Mouse (Mus musculus) CH12.LX (cell line): ENCODE data around the gene Socs7. TPM values are rescaled to one million over a fixed set of nuclear protein-coding genes. Genes with fewer than 3 reads are reported as not detected.

ENCODE experiments used
- DNase-seq: peaks from one replicate; pipeline ENCODE4 v3.0.0-alpha.2; 2013; ENCODE audit errors: extremely low read depth
- H3K27ac ChIP-seq: 2 replicates; pipeline ENCODE4 v1.5.1; 2012; ENCODE audit warnings: low read depth, mild to moderate bottlenecking, control low read depth, moderate library complexity; ENCODE audit not compliant: insufficient read depth
- H3K27me3 ChIP-seq: replicated peaks from 2 replicates; pipeline ENCODE3; 2012; ENCODE audit warnings: inconsistent platforms
- H3K36me3 ChIP-seq, 2 experiments: replicated peaks in 1 of 2; 2 replicates each; pipeline versions ENCODE3 to v1.6.1; 2012; ENCODE audit warnings: inconsistent platforms in 1 of 2, low read length in 1 of 2, mild to moderate bottlenecking in 1 of 2, mixed read lengths in 1 of 2, moderate library complexity in 1 of 2; ENCODE audit not compliant: control insufficient read depth in 1 of 2, insufficient read depth in 1 of 2
- H3K4me1 ChIP-seq, 2 experiments: 2 replicates each; pipeline ENCODE4 v1.6.1; 2012; ENCODE audit warnings: inconsistent platforms in 1 of 2, moderate library complexity in 1 of 2; ENCODE audit not compliant: insufficient read depth in 2 of 2, control insufficient read depth in 1 of 2
- H3K4me2 ChIP-seq: 2 replicates; pipeline ENCODE4 v1.6.1; 2012; ENCODE audit warnings: low read depth, mild to moderate bottlenecking, control low read depth; ENCODE audit not compliant: poor library complexity, insufficient read depth, severe bottlenecking
- H3K4me3 ChIP-seq, 3 experiments: fragments of 150-350 bp in 1 of 3; sonication (generic) in 1 of 3; replicated peaks in 1 of 3; 2 replicates each; pipeline versions ENCODE3 to v1.5.1; 2011 to 2012; ENCODE audit warnings: low read depth in 2 of 3, low read length in 2 of 3, mild to moderate bottlenecking in 2 of 3, moderate library complexity in 2 of 3, control low read depth in 1 of 3, improper control_type of control experiment in 1 of 3, inconsistent platforms in 1 of 3, mixed read lengths in 1 of 3; ENCODE audit not compliant: poor library complexity in 1 of 3
- H3K79me2 ChIP-seq: replicated peaks from 2 replicates; pipeline ENCODE4 v1.6.1; 2012; ENCODE audit warnings: mild to moderate bottlenecking, moderate library complexity; ENCODE audit not compliant: control insufficient read depth, poor library complexity, insufficient read depth, severe bottlenecking; ENCODE audit errors: extremely low read depth
- H3K9ac ChIP-seq: 2 replicates; pipeline ENCODE4 v1.6.1; 2012; ENCODE audit warnings: low read depth, mild to moderate bottlenecking, control low read depth, moderate library complexity; ENCODE audit not compliant: insufficient read depth
- H3K9me3 ChIP-seq: replicated peaks from 2 replicates; pipeline ENCODE3; 2012; ENCODE audit warnings: low read length, inconsistent platforms, mixed read lengths
- BHLHE40 ChIP-seq: IDR thresholded peaks from 2 replicates; pipeline ENCODE4 v1.6.1; 2011; ENCODE audit warnings: mild to moderate bottlenecking, low read depth, low read length, improper control_type of control experiment
- CTCF ChIP-seq, 2 experiments: IDR thresholded peaks in 1 of 2; conservative IDR thresholded peaks in 1 of 2; 2 replicates each; pipeline ENCODE4 v1.5.1; 2011 to 2012; ENCODE audit warnings: low read depth in 2 of 2, low read length in 2 of 2, improper control_type of control experiment in 1 of 2, inconsistent platforms in 1 of 2, mild to moderate bottlenecking in 1 of 2, moderate library complexity in 1 of 2
- EP300 ChIP-seq: IDR thresholded peaks from 2 replicates; pipeline ENCODE4 v1.6.1; 2011; ENCODE audit warnings: low read length, improper control_type of control experiment
- ETS1 ChIP-seq: conservative IDR thresholded peaks from 2 replicates; pipeline ENCODE4 v1.6.1; 2012; ENCODE audit warnings: low read depth, mild to moderate bottlenecking, inconsistent platforms, low read length, improper control_type of control experiment, moderate library complexity
- IRF4 ChIP-seq: IDR thresholded peaks from 2 replicates; pipeline ENCODE4 v1.6.1; 2014; ENCODE audit warnings: low read depth, mild to moderate bottlenecking, inconsistent platforms, low read length, improper control_type of control experiment
- JUN ChIP-seq: IDR thresholded peaks from 2 replicates; pipeline ENCODE4 v1.6.1; 2011; ENCODE audit warnings: low read depth, mild to moderate bottlenecking, low read length, improper control_type of control experiment, moderate library complexity; ENCODE audit not compliant: insufficient read depth
- MAX ChIP-seq: IDR thresholded peaks from 2 replicates; pipeline ENCODE4 v1.6.1; 2011; ENCODE audit warnings: low read length, improper control_type of control experiment
- MAZ ChIP-seq: IDR thresholded peaks from 2 replicates; pipeline ENCODE4 v1.6.1; 2012; ENCODE audit warnings: low read depth, mild to moderate bottlenecking, inconsistent platforms, low read length, improper control_type of control experiment, moderate library complexity
- MEF2A ChIP-seq: IDR thresholded peaks from 2 replicates; pipeline ENCODE4 v1.6.1; 2014; ENCODE audit warnings: low read depth, mild to moderate bottlenecking, inconsistent platforms, low read length, improper control_type of control experiment, borderline replicate concordance
- MYC ChIP-seq: IDR thresholded peaks from 2 replicates; pipeline ENCODE4 v1.6.1; 2011; ENCODE audit warnings: low read depth, mild to moderate bottlenecking, improper control_type of control experiment, low read length
- NELFE ChIP-seq: IDR thresholded peaks from 2 replicates; pipeline ENCODE4 v1.6.1; 2011; ENCODE audit warnings: low read depth, low read length, improper control_type of control experiment
- POLR2A ChIP-seq: IDR thresholded peaks from 2 replicates; pipeline ENCODE4 v1.6.1; 2011; ENCODE audit warnings: low read depth, mild to moderate bottlenecking, improper control_type of control experiment, low read length
- POLR2AphosphoS2 ChIP-seq: IDR thresholded peaks from 2 replicates; pipeline ENCODE4 v1.6.1; 2011; ENCODE audit warnings: low read depth, low read length, improper control_type of control experiment
- RCOR1 ChIP-seq: conservative IDR thresholded peaks from 2 replicates; pipeline ENCODE4 v1.6.1; 2012; ENCODE audit warnings: low read depth, mild to moderate bottlenecking, inconsistent platforms, low read length, improper control_type of control experiment
- TBP ChIP-seq: conservative IDR thresholded peaks from 2 replicates; pipeline ENCODE4 v1.6.1; 2011; ENCODE audit warnings: low read depth, low read length, improper control_type of control experiment
- TCF12 ChIP-seq: IDR thresholded peaks from 2 replicates; pipeline ENCODE4 v1.6.1; 2014; ENCODE audit warnings: low read depth, mild to moderate bottlenecking, inconsistent platforms, low read length, improper control_type of control experiment
- UBTF ChIP-seq: IDR thresholded peaks from 2 replicates; pipeline ENCODE4 v1.6.1; 2012; ENCODE audit warnings: low read depth, mild to moderate bottlenecking, inconsistent platforms, low read length, improper control_type of control experiment, moderate library complexity
- ZC3H11A ChIP-seq: IDR thresholded peaks from 2 replicates; pipeline ENCODE4 v1.6.1; 2012; ENCODE audit warnings: low read depth, mild to moderate bottlenecking, inconsistent platforms, low read length, improper control_type of control experiment
- ZMIZ1 ChIP-seq: IDR thresholded peaks from 2 replicates; pipeline ENCODE4 v1.6.1; 2012; ENCODE audit warnings: low read depth, mild to moderate bottlenecking, inconsistent platforms, low read length, improper control_type of control experiment
- ZNF384 ChIP-seq: IDR thresholded peaks from 2 replicates; pipeline ENCODE4 v1.6.1; 2012; ENCODE audit warnings: low read depth, low read length, improper control_type of control experiment, inconsistent platforms
- dilution Hi-C: fragments of 300-500 bp; cut with MboI; formaldehyde crosslinking; loops from 2 replicates; pipeline ENCODE4 v1.14.3; 2020; ENCODE audit warnings: low sequenced_read_pairs; ENCODE audit not compliant: extremely low pct_unique_long_range_greater_than_20kb, extremely low pct_ligation_motif_present
- in situ Hi-C: fragments of 300-500 bp; cut with MboI; formaldehyde crosslinking; loops from 3 replicates; pipeline ENCODE4 v1.14.3; 2019; ENCODE audit warnings: low sequenced_read_pairs, low pct_ligation_motif_present, low pct_unique_long_range_greater_than_20kb, mixed read lengths
- polyA plus RNA-seq: library from polyadenylated mRNA; unstranded; fragments of >175 nt; gene quantifications from 2 replicates; pipeline ENCODE4 v1.2.1, GENCODE M21; 2012; ENCODE audit warnings: low read depth; ENCODE audit not compliant: insufficient read length
- total RNA-seq, 2 experiments: library from RNA; depleted of rRNA; stranded (reverse); fragments of 300-350 nt in 1 of 2; fragments of >200 nt in 1 of 2; gene quantifications; 2 replicates each; pipeline ENCODE4 v1.2.3; 2012 to 2014

The Socs7 gene
- total and polyA plus RNA-seq, 3 experiments: 11.9 to 17.4 (median 15.1) TPM

DNA sequence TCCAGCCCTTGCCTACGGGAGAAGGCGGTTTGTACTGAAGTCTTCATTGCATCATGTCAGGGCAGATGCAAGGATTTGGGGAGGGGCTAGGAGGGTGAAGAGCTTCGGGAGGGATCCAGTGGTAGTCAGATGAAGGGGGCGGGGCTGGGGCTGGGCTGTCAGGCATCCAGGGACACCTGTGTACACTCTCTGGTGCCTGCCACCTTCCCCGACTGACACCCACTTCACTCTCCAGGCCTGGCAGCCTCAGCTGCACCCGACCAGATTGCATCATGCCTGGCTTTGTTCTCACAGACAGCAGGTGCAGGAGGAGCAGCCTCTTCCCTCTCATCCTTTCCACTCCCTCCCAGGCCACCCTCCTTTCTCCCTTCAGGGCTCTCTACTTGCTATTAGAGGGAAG is 38.7 kb downstream of the Socs7 start:
- peaks cover 0 to 14% of the 10 kb centered on the region in 2 experiments for H3K36me3 ChIP-seq
- in situ Hi-C loops: no loop called here
- peak overlapping the region; percentile 27 for H3K27ac ChIP-seq
- H3K4me3 ChIP-seq: peak overlapping the region in 1 of 3 experiments; percentile 20
- peak overlapping the region; percentile 70 for H3K4me2 ChIP-seq
- TF ChIP-seq TBP: 0 out of 2 replicates have a peak, but pooled peaks have one; percentile 41
- no peak for TF ChIP-seq RCOR1
- no peak for TF ChIP-seq JUN
- TF ChIP-seq CTCF (conservative IDR thresholded peaks at IDR 0.05 in 1 of 2, IDR thresholded peaks at IDR 0.05 in 1 of 2; ENCODE audit: low read depth in 2 of 2, low read length in 2 of 2): no peak
- no peak for TF ChIP-seq ZC3H11A
- TF ChIP-seq MAZ: 0 out of 2 replicates have a peak, but pooled peaks have one; percentile 53
- peak; percentile 78 for TF ChIP-seq ETS1
- 0 out of 2 replicates have a peak, but pooled peaks have one; percentile 28 for TF ChIP-seq IRF4
- no peak for TF ChIP-seq ZNF384
- peak; percentile 27; the same call in 1 of the 2 replicates for TF ChIP-seq EP300
- peak; percentile 57; the same call in 1 of the 2 replicates for TF ChIP-seq MYC
- peak; percentile 89 for TF ChIP-seq TCF12
- peak; percentile 54; the same call in 1 of the 2 replicates for TF ChIP-seq BHLHE40
- peak; percentile 74 for TF ChIP-seq UBTF
- TF ChIP-seq MEF2A: 0 out of 2 replicates have a peak, but pooled peaks have one; percentile 41
- TF ChIP-seq MAX: no peak; the same call in 1 of the 2 replicates
- TF ChIP-seq POLR2A: 0 out of 2 replicates have a peak, but pooled peaks have one; percentile 36
- no peak for TF ChIP-seq NELFE
- TF ChIP-seq, all 38 proteins: peak for 11
- dilution Hi-C loops: no loop called here
- Histone ChIP-seq H3K9me3 (no peaks in the 10 kb centered on the region), H3K9ac (peak overlapping the region; percentile 34), H3K79me2 (no peaks in the 10 kb centered on the region), H3K27me3 (peaks cover 27% of the 10 kb centered on the region), H3K4me1 (peaks cover 19 to 47% of the 10 kb centered on the region in 2 experiments)
- DNase-seq: peak; percentile 88

DNA sequence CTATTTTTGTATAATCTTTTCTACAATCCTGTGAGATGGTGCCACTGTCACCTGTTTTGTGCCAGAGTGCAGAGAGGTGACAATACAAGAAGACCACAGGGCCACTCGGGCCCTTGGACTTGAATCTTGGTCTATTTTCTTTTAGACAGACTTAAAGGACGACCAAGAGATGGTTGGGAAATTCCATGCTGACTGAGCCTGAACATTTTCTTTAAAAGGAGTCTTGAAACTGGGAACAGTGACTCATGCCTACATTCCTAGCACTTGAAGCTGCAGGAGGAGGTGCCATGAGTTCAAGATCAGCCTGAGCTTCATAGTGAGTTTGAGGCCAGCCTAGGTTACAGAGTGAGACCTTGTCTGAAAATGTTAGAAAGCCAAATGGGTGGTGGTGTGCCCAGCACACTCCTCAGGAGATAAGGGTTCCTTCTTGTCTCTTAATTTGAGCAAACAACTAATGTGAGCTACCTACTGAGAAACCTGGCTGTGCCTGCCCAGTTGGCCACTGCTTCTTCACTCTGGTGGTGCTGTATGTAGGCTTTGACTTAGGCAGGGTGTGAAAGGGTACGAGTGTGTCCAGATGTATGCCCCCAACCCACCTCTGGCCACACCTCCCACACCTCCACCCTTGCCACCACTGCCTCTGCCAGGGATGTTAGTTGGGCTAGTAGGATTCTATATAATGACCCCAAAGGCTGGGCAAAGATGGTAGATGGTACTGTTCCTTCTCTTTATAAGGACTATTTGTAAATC is 39.5 kb downstream of the Socs7 start:
- Histone ChIP-seq H3K79me2 (no peaks in the 10 kb centered on the region), H3K4me1 (peaks cover 24 to 55% of the 10 kb centered on the region in 2 experiments), H3K27me3 (peaks cover 31% of the 10 kb centered on the region), H3K4me2 (no peak overlapping the region), H3K36me3 (peaks cover 0 to 8% of the 10 kb centered on the region in 2 experiments), H3K9me3 (no peaks in the 10 kb centered on the region), H3K9ac (no peak overlapping the region), H3K27ac (no peak overlapping the region; the same call in 1 of the 2 replicates), H3K4me3 (no peak overlapping the region)
- dilution Hi-C loops (no loop called here), in situ Hi-C loops (no loop called here)
- DNase-seq: no peak
- TF ChIP-seq NELFE (0 out of 2 replicates have a peak, but pooled peaks have one; percentile 2), ZMIZ1 (no peak), POLR2AphosphoS2 (no peak)
